Mouse (Mus musculus) left cerebral cortex, adult 2 months (tissue): Measurements from ENCODE around the gene Akap13. TPM values are rescaled to one million over a fixed set of nuclear protein-coding genes. Genes with fewer than 3 reads are reported as not detected.

Source experiments
- DNase-seq, 2 experiments: peaks; one replicate each; pipeline ENCODE4 v3.0.0; 2021 to 2022; ENCODE audit warnings: low spot score in 2 of 2, mixed read lengths in 1 of 2; ENCODE audit errors: extremely low spot score in 1 of 2
- H3K27ac ChIP-seq: fragments of 200-600 bp; 2 replicates; pipeline ENCODE4 v1.8.1; 2022
- H3K4me3 ChIP-seq: fragments of 200-600 bp; 2 replicates; pipeline ENCODE4 v1.8.1; 2022
- CTCF ChIP-seq: fragments of 200-600 bp; IDR thresholded peaks from 2 replicates; pipeline ENCODE4 v1.8.1; 2022; ENCODE audit warnings: antibody characterized with exemption, mild to moderate bottlenecking, moderate library complexity
- intact Hi-C: fragments of 180-260 bp; cut with DNase I; formaldehyde crosslinking; loops from one replicate; pipeline ENCODE4 v1.15.1; 2025
- microRNA-seq, 2 experiments: library from miRNA; unstranded; fragments of <30 nt; microRNA quantifications; one replicate each; pipeline ENCODE4 v1.2.0; 2021
- total RNA-seq, 2 experiments: library from RNA; stranded (reverse); gene quantifications; 2 replicates each; pipeline ENCODE4 v1.2.3; 2021

The Akap13 gene
- total RNA-seq, 2 experiments from 2014 or later, result 26.8 to 28.7 TPM

DNA sequence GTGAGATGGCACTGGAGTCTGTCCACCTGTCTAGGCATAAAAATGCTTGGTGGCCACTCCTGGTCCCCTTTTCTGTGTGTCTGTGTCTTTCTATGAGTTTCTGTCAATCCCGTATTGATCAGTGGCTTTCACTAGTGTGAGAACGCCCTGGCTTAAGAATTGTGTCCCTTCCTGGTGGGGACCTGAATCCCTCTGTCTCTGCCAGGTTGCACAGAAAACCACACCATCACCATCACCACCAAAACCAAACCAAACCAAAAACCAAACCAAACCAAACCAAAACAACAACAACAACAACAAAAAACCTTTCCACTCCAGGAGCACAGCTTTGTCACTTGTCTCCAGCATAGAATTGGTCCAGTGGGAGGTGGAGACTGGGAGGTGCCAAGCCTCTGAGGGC lies 337.8 kb downstream of the Akap13 start:
- TF ChIP-seq CTCF, result no peak
- DNase-seq, result no peak
- H3K4me3 ChIP-seq, result no peak overlapping the region
- intact Hi-C loops, result no loop called here
- no peak overlapping the region for H3K27ac ChIP-seq

DNA sequence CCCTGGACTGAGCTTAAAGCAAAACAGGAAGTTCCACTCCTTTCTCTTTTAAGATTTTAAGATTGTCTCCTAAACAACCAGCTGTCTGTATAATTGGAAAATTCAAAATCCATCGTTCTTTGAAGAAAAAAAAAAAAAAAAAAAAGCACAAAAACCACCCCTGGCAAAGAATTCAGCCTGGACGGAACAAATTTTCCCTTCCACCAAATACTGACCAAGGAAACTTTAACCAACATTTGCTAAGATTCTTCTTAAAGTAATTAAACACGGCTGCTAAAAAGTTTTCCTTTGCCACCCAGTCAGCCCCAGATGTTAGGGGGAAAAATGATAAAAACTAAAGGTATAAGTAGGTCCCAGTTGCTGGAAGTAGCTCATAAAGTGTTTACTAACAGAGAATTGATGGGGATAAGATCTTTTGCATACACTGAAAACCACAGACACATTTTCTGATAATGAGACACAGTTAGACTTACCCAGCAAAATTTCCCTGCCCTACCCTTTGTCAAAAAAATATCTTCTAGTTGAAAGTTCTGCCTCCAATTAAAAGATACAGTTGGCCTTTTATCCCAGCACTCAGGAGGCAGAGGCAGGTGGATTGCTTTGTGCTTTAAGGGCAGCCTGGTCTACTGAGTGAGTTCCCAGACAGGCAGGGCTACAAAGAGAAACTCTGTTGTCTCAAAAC lies 338.5 kb downstream of the Akap13 start:
- intact Hi-C loops, result no loop called here
- H3K27ac ChIP-seq, result no peak overlapping the region
- no peak for TF ChIP-seq CTCF
- no peak for DNase-seq
- no peak overlapping the region for H3K4me3 ChIP-seq

DNA sequence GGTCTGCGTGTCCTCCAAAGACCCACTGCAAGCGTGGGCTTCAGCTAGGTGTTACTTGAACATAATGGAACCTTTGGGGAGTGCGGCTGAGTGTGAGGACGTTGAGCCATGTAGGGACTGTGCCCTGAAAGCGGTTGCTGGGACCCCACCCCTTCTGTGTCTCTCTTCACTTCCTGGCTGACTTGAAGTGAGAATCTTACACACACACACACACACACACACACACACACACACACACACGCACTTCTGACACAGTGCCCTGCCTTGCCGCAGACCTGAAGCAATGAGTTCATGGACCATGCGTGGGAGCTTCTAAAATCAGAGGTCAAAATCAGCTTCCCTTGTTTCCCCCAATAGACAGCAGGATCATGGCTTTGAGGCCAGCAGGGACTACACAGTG lies 339.8 kb downstream of the Akap13 start:
- no peak for DNase-seq
- Histone ChIP-seq H3K4me3 (no peak overlapping the region), H3K27ac (no peak overlapping the region)
- no peak for TF ChIP-seq CTCF
- intact Hi-C loops, result no loop called here

DNA sequence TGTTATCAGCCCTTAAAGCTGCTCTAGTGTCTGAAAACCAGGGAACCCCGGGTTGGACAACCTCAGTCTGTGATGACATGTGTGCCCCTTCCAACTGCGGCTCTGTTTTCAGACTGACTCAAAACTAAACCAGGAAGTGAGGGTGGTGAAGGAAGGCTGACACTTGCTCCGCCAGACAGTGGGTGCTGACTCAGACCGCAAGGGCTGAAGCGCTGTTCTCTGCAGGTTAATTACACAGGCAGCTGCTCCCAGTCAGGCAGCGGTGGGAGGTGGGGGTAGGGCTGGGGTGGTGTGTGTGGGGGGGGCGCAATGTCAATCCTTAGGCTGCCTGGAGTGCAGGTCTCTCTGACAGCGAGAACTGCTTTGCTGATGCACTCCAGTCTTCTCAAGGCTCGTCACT lies 341.1 kb downstream of the Akap13 start:
- TF ChIP-seq CTCF, result no peak
- intact Hi-C loops, result no loop called here

DNA sequence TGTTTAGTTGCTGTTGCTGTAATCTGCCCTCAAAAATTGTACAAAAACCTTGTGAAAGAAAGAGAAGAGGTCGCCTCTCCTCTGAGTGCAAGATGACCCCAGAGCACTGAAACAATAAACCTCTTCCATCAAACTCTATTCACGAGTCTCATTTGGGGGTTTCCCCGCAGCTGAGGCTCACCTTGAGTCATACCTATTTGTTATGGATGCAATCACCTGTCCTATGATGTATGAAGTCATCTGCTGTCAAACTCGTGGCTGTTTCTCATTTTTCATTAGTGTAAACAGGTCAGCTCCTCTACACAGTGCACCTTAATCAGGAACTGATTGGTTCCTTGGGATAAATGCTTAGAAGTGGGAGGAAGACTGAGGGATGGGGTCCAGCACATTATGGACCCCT lies 345.2 kb downstream of the Akap13 start:
- TF ChIP-seq CTCF, result no peak
- H3K27ac ChIP-seq, result no peak overlapping the region
- DNase-seq, result no peak
- no peak overlapping the region for H3K4me3 ChIP-seq
- intact Hi-C loops, result no loop called here

More for the DNA sequence above, 341.1 kb downstream of the Akap13 start:
- no peak overlapping the region for H3K4me3 ChIP-seq
- H3K27ac ChIP-seq, result no peak overlapping the region
- DNase-seq, result peak in 1 of 2 experiments; percentile 14

DNA sequence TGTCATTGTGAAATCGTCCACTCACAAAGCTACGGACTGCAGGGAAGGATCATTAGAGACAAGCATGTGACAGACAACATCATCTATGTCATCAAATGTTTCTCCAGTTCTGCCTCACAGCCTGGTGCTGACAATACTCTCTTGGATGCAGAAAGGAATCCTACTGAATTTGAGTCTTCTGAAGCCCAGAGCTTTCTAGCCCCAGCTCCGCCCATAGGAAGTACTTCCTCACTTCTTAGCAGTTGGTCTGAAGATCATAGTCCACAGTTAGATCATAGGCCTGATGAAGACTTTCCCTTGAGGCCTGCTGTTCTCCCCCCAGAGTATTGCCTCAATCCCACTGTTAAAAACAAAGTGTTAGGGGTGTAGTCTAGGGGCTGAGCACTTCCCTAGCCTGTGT lies 345.7 kb downstream of the Akap13 start:
- intact Hi-C loops, result no loop called here
- no peak for DNase-seq
- no peak for TF ChIP-seq CTCF
- Histone ChIP-seq H3K4me3 (no peak overlapping the region), H3K27ac (no peak overlapping the region)

DNA sequence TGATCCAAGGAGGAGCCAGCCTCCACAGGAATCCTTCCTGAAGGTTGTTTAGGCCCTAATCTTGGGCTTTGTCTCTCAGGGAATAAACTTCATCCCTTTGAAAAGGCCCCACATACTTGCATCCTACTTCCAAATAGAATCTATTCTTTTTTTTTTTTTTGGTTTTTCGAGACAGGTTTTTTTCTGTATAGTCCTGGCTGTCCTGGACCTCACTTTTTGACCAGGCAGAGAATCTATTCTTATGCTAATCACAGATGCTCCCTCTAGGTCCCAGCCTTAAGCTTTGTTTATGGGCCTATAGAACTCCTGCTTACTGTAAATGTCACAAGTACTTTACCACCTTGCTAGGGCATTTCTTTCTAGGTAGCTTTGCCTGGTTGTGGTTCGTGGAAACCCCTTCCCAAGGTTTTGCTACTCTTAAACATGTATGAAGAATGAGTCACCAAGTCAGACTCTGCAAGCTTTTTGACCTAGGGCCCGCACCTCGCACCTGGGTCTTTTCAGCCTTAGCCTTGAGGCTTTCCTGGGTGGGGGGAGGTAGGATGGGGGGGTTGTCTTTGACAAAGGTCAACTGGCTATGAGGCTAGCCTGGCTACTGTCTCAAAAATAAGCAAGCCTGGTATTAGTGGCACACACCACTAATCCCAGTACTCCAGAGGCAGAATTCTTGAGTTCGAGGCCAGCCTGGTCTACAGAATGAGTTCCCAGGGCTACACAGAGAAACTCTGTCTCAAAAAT lies 346.5 kb downstream of the Akap13 start:
- intact Hi-C loops, result no loop called here
- H3K4me3 ChIP-seq, result no peak overlapping the region
- no peak overlapping the region for H3K27ac ChIP-seq
- TF ChIP-seq CTCF, result no peak
- no peak for DNase-seq

DNA sequence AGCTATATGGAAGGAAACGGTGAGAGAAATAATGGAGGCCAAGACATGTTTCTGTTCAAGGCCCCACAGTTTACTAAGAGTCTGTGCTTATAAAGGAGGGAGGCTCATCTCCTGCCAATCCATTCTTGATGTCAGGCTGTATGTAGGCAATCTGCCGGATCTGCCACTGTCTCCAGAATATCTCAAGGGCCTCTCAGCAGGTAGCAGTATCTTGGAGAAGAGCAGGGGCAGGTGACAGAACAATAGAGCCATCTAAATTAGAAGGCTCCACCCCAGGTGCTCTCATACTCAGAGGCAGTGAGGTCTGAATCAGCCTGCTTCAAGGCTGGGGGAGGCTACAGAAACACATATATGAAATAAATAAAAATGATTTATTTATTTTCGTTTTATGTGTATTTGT lies 347.6 kb downstream of the Akap13 start:
- no peak for DNase-seq
- H3K4me3 ChIP-seq, result no peak overlapping the region
- H3K27ac ChIP-seq, result no peak overlapping the region
- intact Hi-C loops, result no loop called here
- TF ChIP-seq CTCF, result no peak

Small RNA genes lying within 50 kb of the gene (microRNA-seq; reads per million reads assigned to microRNA genes)
- 0 reads per million in 2 experiments for gene Gm23251

Other genes with a start within 250 kb of the Akap13 start
- 100 to 1,000 TPM; 348 to 386 TPM for gene Sv2b, start 146.3 kb upstream of the Akap13 start, total RNA-seq